Mouse (Mus musculus): ENCODE data around the gene Tbcc. TPM values are rescaled to one million over a fixed set of nuclear protein-coding genes. Genes with fewer than 3 reads are reported as not detected.

Gene Tbcc
- polyA plus RNA-seq, 1 experiment: 24.9 TPM

- no peak for TF ChIP-seq CTCF (IDR thresholded peaks at IDR 0.05; ENCODE audit: borderline replicate concordance, insufficient read depth, low read depth, low read length)
- no peak for TF ChIP-seq POLR2A (IDR thresholded peaks at IDR 0.05; ENCODE audit: borderline replicate concordance, insufficient read depth, low read length)
- 67% methylated on average over 6 of the region's 6 CpGs for WGBS
- Histone ChIP-seq H3K4me3 (replicated peaks; ENCODE audit: insufficient read depth, low read depth, low read length) (no peak overlapping the region), H3K27me3 (ENCODE audit: control insufficient read depth, insufficient read depth, low read length) (no peaks in the 10 kb centered on the region), H3K4me1 (ENCODE audit: control insufficient read depth, insufficient read depth, low read length) (no peaks in the 10 kb centered on the region), H3K27ac (ENCODE audit: insufficient read depth, low read length) (no peak overlapping the region)
- DNase-seq: no peak
Measured at GRCm38 (mm10) chr17:46920855-46921254, 30.4 kb downstream of the Tbcc start.

- no peak for TF ChIP-seq POLR2A (IDR thresholded peaks at IDR 0.05; ENCODE audit: borderline replicate concordance, insufficient read depth, low read length)
- TF ChIP-seq CTCF (IDR thresholded peaks at IDR 0.05; ENCODE audit: borderline replicate concordance, insufficient read depth, low read depth, low read length): no peak
- 27% methylated on average over 6 of the region's 6 CpGs for WGBS
- no peak for DNase-seq
Measured at GRCm38 (mm10) chr17:46926192-46926591, 35.7 kb downstream of the Tbcc start.

GRCm38 (mm10) chr17:46926941-46927340 is 36.5 kb downstream of the Tbcc start:
- TF ChIP-seq POLR2A (IDR thresholded peaks at IDR 0.05; ENCODE audit: borderline replicate concordance, insufficient read depth, low read length): no peak
- TF ChIP-seq CTCF (IDR thresholded peaks at IDR 0.05; ENCODE audit: borderline replicate concordance, insufficient read depth, low read depth, low read length): no peak
- 69% methylated on average over 3 of the region's 3 CpGs for WGBS
- Histone ChIP-seq H3K27ac (ENCODE audit: insufficient read depth, low read length) (no peak overlapping the region), H3K27me3 (ENCODE audit: control insufficient read depth, insufficient read depth, low read length) (no peaks in the 10 kb centered on the region), H3K4me3 (replicated peaks; ENCODE audit: insufficient read depth, low read depth, low read length) (no peak overlapping the region), H3K4me1 (ENCODE audit: control insufficient read depth, insufficient read depth, low read length) (no peaks in the 10 kb centered on the region)
- DNase-seq: no peak

More at GRCm38 (mm10) chr17:46926192-46926591, 35.7 kb downstream of the Tbcc start:
- Histone ChIP-seq H3K27me3 (ENCODE audit: control insufficient read depth, insufficient read depth, low read length) (no peaks in the 10 kb centered on the region), H3K4me1 (ENCODE audit: control insufficient read depth, insufficient read depth, low read length) (no peaks in the 10 kb centered on the region), H3K4me3 (replicated peaks; ENCODE audit: insufficient read depth, low read depth, low read length) (no peak overlapping the region), H3K27ac (ENCODE audit: insufficient read depth, low read length) (no peak overlapping the region)

- DNase-seq: no peak
- no peak overlapping the region for H3K4me3 ChIP-seq (replicated peaks; ENCODE audit: insufficient read depth, low read depth, low read length)
- H3K4me1 ChIP-seq (ENCODE audit: control insufficient read depth, insufficient read depth, low read length): no peaks in the 10 kb centered on the region
- no peaks in the 10 kb centered on the region for H3K27me3 ChIP-seq (ENCODE audit: control insufficient read depth, insufficient read depth, low read length)
- TF ChIP-seq CTCF (IDR thresholded peaks at IDR 0.05; ENCODE audit: borderline replicate concordance, insufficient read depth, low read depth, low read length) (no peak), POLR2A (IDR thresholded peaks at IDR 0.05; ENCODE audit: borderline replicate concordance, insufficient read depth, low read length) (no peak)
- WGBS: 92% methylated on average over 5 of the region's 5 CpGs
- H3K27ac ChIP-seq (ENCODE audit: insufficient read depth, low read length): no peak overlapping the region
Measured at GRCm38 (mm10) chr17:46927781-46928180, 37.3 kb downstream of the Tbcc start.

GRCm38 (mm10) chr17:46929277-46929676 is 38.8 kb downstream of the Tbcc start:
- Histone ChIP-seq H3K27ac (ENCODE audit: insufficient read depth, low read length) (no peak overlapping the region), H3K4me3 (replicated peaks; ENCODE audit: insufficient read depth, low read depth, low read length) (no peak overlapping the region), H3K4me1 (ENCODE audit: control insufficient read depth, insufficient read depth, low read length) (no peaks in the 10 kb centered on the region), H3K27me3 (ENCODE audit: control insufficient read depth, insufficient read depth, low read length) (no peaks in the 10 kb centered on the region)
- 89% methylated on average over 12 of the region's 12 CpGs for WGBS
- TF ChIP-seq CTCF (IDR thresholded peaks at IDR 0.05; ENCODE audit: borderline replicate concordance, insufficient read depth, low read depth, low read length): no peak
- TF ChIP-seq POLR2A (IDR thresholded peaks at IDR 0.05; ENCODE audit: borderline replicate concordance, insufficient read depth, low read length): no peak
- no peak for DNase-seq

GRCm38 (mm10) chr17:46929897-46930296 is 39.4 kb downstream of the Tbcc start:
- no peaks in the 10 kb centered on the region for H3K27me3 ChIP-seq (ENCODE audit: control insufficient read depth, insufficient read depth, low read length)
- no peaks in the 10 kb centered on the region for H3K4me1 ChIP-seq (ENCODE audit: control insufficient read depth, insufficient read depth, low read length)
- TF ChIP-seq CTCF (IDR thresholded peaks at IDR 0.05; ENCODE audit: borderline replicate concordance, insufficient read depth, low read depth, low read length) (no peak), POLR2A (IDR thresholded peaks at IDR 0.05; ENCODE audit: borderline replicate concordance, insufficient read depth, low read length) (no peak)
- H3K27ac ChIP-seq (ENCODE audit: insufficient read depth, low read length): no peak overlapping the region
- DNase-seq: no peak
- WGBS: 93% methylated on average over 7 of the region's 7 CpGs
- no peak overlapping the region for H3K4me3 ChIP-seq (replicated peaks; ENCODE audit: insufficient read depth, low read depth, low read length)

GRCm38 (mm10) chr17:46932961-46933360 is 42.5 kb downstream of the Tbcc start:
- 93% methylated on average over 5 of the region's 5 CpGs for WGBS
- Histone ChIP-seq H3K27me3 (ENCODE audit: control insufficient read depth, insufficient read depth, low read length) (no peaks in the 10 kb centered on the region), H3K4me1 (ENCODE audit: control insufficient read depth, insufficient read depth, low read length) (no peaks in the 10 kb centered on the region), H3K4me3 (replicated peaks; ENCODE audit: insufficient read depth, low read depth, low read length) (no peak overlapping the region), H3K27ac (ENCODE audit: insufficient read depth, low read length) (no peak overlapping the region)
- no peak for DNase-seq
- TF ChIP-seq POLR2A (IDR thresholded peaks at IDR 0.05; ENCODE audit: borderline replicate concordance, insufficient read depth, low read length): no peak
- TF ChIP-seq CTCF (IDR thresholded peaks at IDR 0.05; ENCODE audit: borderline replicate concordance, insufficient read depth, low read depth, low read length): no peak

- DNase-seq: peak; percentile 34 to 49
- no peak for TF ChIP-seq POLR2A (IDR thresholded peaks at IDR 0.05; ENCODE audit: borderline replicate concordance, insufficient read depth, low read length)
- peak; percentile 69; the same call in 1 of the 2 replicates for TF ChIP-seq CTCF (IDR thresholded peaks at IDR 0.05; ENCODE audit: borderline replicate concordance, insufficient read depth, low read depth, low read length)
- WGBS: 82% methylated on average over 19 of the region's 19 CpGs
- H3K4me3 ChIP-seq (replicated peaks; ENCODE audit: insufficient read depth, low read depth, low read length): no peak overlapping the region
- H3K4me1 ChIP-seq (ENCODE audit: control insufficient read depth, insufficient read depth, low read length): no peaks in the 10 kb centered on the region
- no peak overlapping the region for H3K27ac ChIP-seq (ENCODE audit: insufficient read depth, low read length)
- no peaks in the 10 kb centered on the region for H3K27me3 ChIP-seq (ENCODE audit: control insufficient read depth, insufficient read depth, low read length)
Measured at GRCm38 (mm10) chr17:46933557-46934348, 43.3 kb downstream of the Tbcc start.

Data from cerebellum, adult 2 months (tissue).